Mouse (Mus musculus): ENCODE results near the gene Psmb10. TPM values are rescaled to one million over a fixed set of nuclear protein-coding genes. Genes with fewer than 3 reads are reported as not detected.
A peak's percentile ranks its signal among the peaks of the same experiment; 100 is the strongest.

Psmb10 gene
- total and polyA plus RNA-seq, 3 experiments, result 136 to 228 (median 227) TPM

DNA sequence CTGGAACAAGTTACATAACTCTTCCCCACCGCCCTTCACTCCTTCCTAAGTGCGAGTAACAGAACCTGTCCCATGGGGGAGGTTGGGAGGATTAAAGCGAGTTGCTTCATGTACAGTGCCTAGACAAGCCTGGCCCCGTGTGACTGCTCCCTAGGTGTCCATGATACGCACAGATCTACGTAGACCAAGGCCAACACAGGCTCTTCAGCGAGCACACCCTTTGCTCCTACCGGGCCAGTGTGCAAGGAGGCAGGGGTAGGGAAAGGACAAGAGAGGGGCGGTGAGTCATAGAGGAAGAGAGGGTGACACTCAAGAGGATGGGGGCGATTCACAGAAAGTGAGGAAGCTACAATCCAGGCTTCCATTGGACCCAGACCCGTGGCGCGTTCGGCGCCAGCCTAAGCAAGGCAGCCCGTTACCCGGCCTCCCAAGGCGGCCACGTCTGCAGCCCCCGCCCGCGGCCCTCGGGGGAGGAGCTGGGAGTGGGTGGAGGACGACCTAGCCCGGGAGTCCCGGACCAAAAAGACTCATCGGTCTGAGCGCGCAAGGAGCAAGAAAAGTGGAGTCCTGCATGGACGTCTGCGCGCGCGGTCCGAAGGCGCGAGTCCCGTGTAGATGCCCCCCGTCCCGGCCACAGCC, 27.1 kb upstream of the Psmb10 start:
- TF ChIP-seq UBTF (IDR thresholded peaks at IDR 0.05; ENCODE audit: low read depth, low read length) (peak; percentile 54; the same call in 1 of the 2 replicates), EP300 (IDR thresholded peaks at IDR 0.05; ENCODE audit: low read length) (no peak), USF1 (IDR thresholded peaks at IDR 0.05; ENCODE audit: low read depth, low read length) (no peak)
- Histone ChIP-seq H3K27ac (ENCODE audit: insufficient read depth, low read depth) (no peak overlapping the region), H3K9ac (ENCODE audit: insufficient read depth, low read depth) (peak overlapping the region; percentile 62), H3K4me3 (replicated peaks in 1 of 3; ENCODE audit: low read depth in 2 of 3, low read length in 2 of 3, poor library complexity in 1 of 3) (peak overlapping the region; percentile 69 to 88 (median 81)), H3K9me3 (replicated peaks; ENCODE audit: low read length) (no peaks in the 10 kb centered on the region), H3K4me1 (ENCODE audit: control insufficient read depth in 1 of 2, insufficient read depth in 2 of 2) (peaks cover 6 to 14% of the 10 kb centered on the region in 2 experiments), H3K79me2 (replicated peaks; ENCODE audit: control insufficient read depth, extremely low read depth, insufficient read depth, poor library complexity, severe bottlenecking) (no peaks in the 10 kb centered on the region), H3K27me3 (replicated peaks) (peaks cover 19% of the 10 kb centered on the region), H3K36me3 (replicated peaks in 1 of 2; ENCODE audit: control insufficient read depth in 1 of 2, insufficient read depth in 1 of 2, low read length in 1 of 2) (peaks cover 0 to 1% of the 10 kb centered on the region in 2 experiments), H3K4me2 (ENCODE audit: insufficient read depth, low read depth, poor library complexity, severe bottlenecking) (peak overlapping the region; percentile 42)
- in situ Hi-C loops (cut with MboI; ENCODE audit: low pct_ligation_motif_present, low pct_unique_long_range_greater_than_20kb, low sequenced_read_pairs), result no loop called here
- dilution Hi-C loops (cut with MboI; ENCODE audit: extremely low pct_ligation_motif_present, extremely low pct_unique_long_range_greater_than_20kb, low sequenced_read_pairs), result no loop called here
- peak; percentile 28 for DNase-seq (ENCODE audit: extremely low read depth)

GRCm38 (mm10) chr8:105964506-105965265, 26.4 kb upstream of the Psmb10 start:
- in situ Hi-C loops (cut with MboI; ENCODE audit: low pct_ligation_motif_present, low pct_unique_long_range_greater_than_20kb, low sequenced_read_pairs), result no loop called here
- no peak overlapping the region for H3K27ac ChIP-seq (ENCODE audit: insufficient read depth, low read depth)
- H3K4me3 ChIP-seq (replicated peaks in 1 of 3; ENCODE audit: low read depth in 2 of 3, low read length in 2 of 3, poor library complexity in 1 of 3), result peak overlapping the region; percentile 69 to 88 (median 81)

GRCm38 (mm10) chr8:105961536-105961935, 23.3 kb upstream of the Psmb10 start:
- H3K4me1 ChIP-seq (ENCODE audit: control insufficient read depth in 1 of 2, insufficient read depth in 2 of 2), result peaks cover 6 to 14% of the 10 kb centered on the region in 2 experiments
- no peak overlapping the region for H3K9ac ChIP-seq (ENCODE audit: insufficient read depth, low read depth)
- DNase-seq (ENCODE audit: extremely low read depth), result no peak
- TF ChIP-seq RCOR1 (conservative IDR thresholded peaks at IDR 0.05; ENCODE audit: low read depth, low read length) (no peak), MAX (IDR thresholded peaks at IDR 0.05; ENCODE audit: low read length) (no peak), CHD2 (IDR thresholded peaks at IDR 0.05; ENCODE audit: low read length) (no peak), ETS1 (conservative IDR thresholded peaks at IDR 0.05; ENCODE audit: low read depth, low read length) (no peak), POLR2A (IDR thresholded peaks at IDR 0.05; ENCODE audit: low read depth, low read length) (no peak), MYC (IDR thresholded peaks at IDR 0.05; ENCODE audit: low read depth, low read length) (no peak), TCF12 (IDR thresholded peaks at IDR 0.05; ENCODE audit: low read depth, low read length) (no peak)
- dilution Hi-C loops (cut with MboI; ENCODE audit: extremely low pct_ligation_motif_present, extremely low pct_unique_long_range_greater_than_20kb, low sequenced_read_pairs) (no loop called here), in situ Hi-C loops (cut with MboI; ENCODE audit: low pct_ligation_motif_present, low pct_unique_long_range_greater_than_20kb, low sequenced_read_pairs) (no loop called here)
- no peaks in the 10 kb centered on the region for H3K79me2 ChIP-seq (replicated peaks; ENCODE audit: control insufficient read depth, extremely low read depth, insufficient read depth, poor library complexity, severe bottlenecking)
- no peak overlapping the region for H3K27ac ChIP-seq (ENCODE audit: insufficient read depth, low read depth)
- peaks cover 4% of the 10 kb centered on the region for H3K27me3 ChIP-seq (replicated peaks)
- H3K36me3 ChIP-seq (replicated peaks in 1 of 2; ENCODE audit: control insufficient read depth in 1 of 2, insufficient read depth in 1 of 2, low read length in 1 of 2), result peaks cover 2 to 31% of the 10 kb centered on the region in 2 experiments
- H3K4me2 ChIP-seq (ENCODE audit: insufficient read depth, low read depth, poor library complexity, severe bottlenecking), result no peak overlapping the region
- no peak overlapping the region for H3K4me3 ChIP-seq (replicated peaks in 1 of 3; ENCODE audit: low read depth in 2 of 3, low read length in 2 of 3, poor library complexity in 1 of 3)
- H3K9me3 ChIP-seq (replicated peaks; ENCODE audit: low read length), result no peaks in the 10 kb centered on the region

More at GRCm38 (mm10) chr8:105964506-105965265, 26.4 kb upstream of the Psmb10 start:
- Histone ChIP-seq H3K79me2 (replicated peaks; ENCODE audit: control insufficient read depth, extremely low read depth, insufficient read depth, poor library complexity, severe bottlenecking) (no peaks in the 10 kb centered on the region), H3K4me1 (ENCODE audit: control insufficient read depth in 1 of 2, insufficient read depth in 2 of 2) (peaks cover 6 to 14% of the 10 kb centered on the region in 2 experiments), H3K4me2 (ENCODE audit: insufficient read depth, low read depth, poor library complexity, severe bottlenecking) (peak overlapping the region; percentile 42), H3K9ac (ENCODE audit: insufficient read depth, low read depth) (peak overlapping the region; percentile 62; the same call in 1 of the 2 replicates), H3K27me3 (replicated peaks) (peaks cover 19% of the 10 kb centered on the region), H3K9me3 (replicated peaks; ENCODE audit: low read length) (no peaks in the 10 kb centered on the region), H3K36me3 (replicated peaks in 1 of 2; ENCODE audit: control insufficient read depth in 1 of 2, insufficient read depth in 1 of 2, low read length in 1 of 2) (peaks cover 0 to 8% of the 10 kb centered on the region in 2 experiments)
- no peak for TF ChIP-seq MYC (IDR thresholded peaks at IDR 0.05; ENCODE audit: low read depth, low read length)
- no peak for TF ChIP-seq ZMIZ1 (IDR thresholded peaks at IDR 0.05; ENCODE audit: low read depth, low read length)
- DNase-seq (ENCODE audit: extremely low read depth), result no peak
- dilution Hi-C loops (cut with MboI; ENCODE audit: extremely low pct_ligation_motif_present, extremely low pct_unique_long_range_greater_than_20kb, low sequenced_read_pairs), result no loop called here
